Mouse (Mus musculus) liver, adult 2 months (tissue): ENCODE data around the gene Nemp1. TPM values are rescaled to one million over a fixed set of nuclear protein-coding genes. Genes with fewer than 3 reads are reported as not detected.

ENCODE experiments used
- DNase-seq: peaks from one replicate; pipeline ENCODE4 v3.0.0-alpha.2; 2011; ENCODE audit warnings: low read depth, low spot score; ENCODE audit errors: extremely low read depth
- H3K27ac ChIP-seq: fragments of 200-500 bp; replicated peaks from 2 replicates; pipeline ENCODE4 v1.5.1; 2012; ENCODE audit warnings: low read depth, mild to moderate bottlenecking, control low read depth, inconsistent platforms, low read length; ENCODE audit not compliant: insufficient read depth
- H3K27me3 ChIP-seq: fragments of 200-500 bp; 2 replicates; pipeline ENCODE4 v1.6.1; 2012; ENCODE audit warnings: mild to moderate bottlenecking, moderate library complexity, low read length, inconsistent platforms; ENCODE audit not compliant: control insufficient read depth, insufficient read depth
- H3K36me3 ChIP-seq: fragments of 200-500 bp; 2 replicates; pipeline ENCODE4 v1.6.1; 2012; ENCODE audit warnings: low read length, inconsistent platforms; ENCODE audit not compliant: control insufficient read depth, insufficient read depth
- H3K4me1 ChIP-seq: fragments of 200-500 bp; 2 replicates; pipeline ENCODE4 v1.6.1; 2011; ENCODE audit warnings: low read length; ENCODE audit not compliant: control insufficient read depth, insufficient read depth
- H3K4me3 ChIP-seq: fragments of 200-500 bp; 2 replicates; pipeline ENCODE4 v1.5.1; 2011; ENCODE audit warnings: low read depth, mild to moderate bottlenecking, control low read depth, low read length, moderate library complexity; ENCODE audit not compliant: insufficient read depth
- H3K79me2 ChIP-seq: fragments of 200-500 bp; 2 replicates; pipeline ENCODE4 v1.6.1; 2012; ENCODE audit warnings: inconsistent platforms, mild to moderate bottlenecking, low read length, moderate library complexity; ENCODE audit not compliant: control insufficient read depth, insufficient read depth
- H3K9ac ChIP-seq: fragments of 200-500 bp; 2 replicates; pipeline ENCODE4 v1.6.1; 2012; ENCODE audit warnings: low read depth, mild to moderate bottlenecking, control low read depth, inconsistent platforms, low read length
- CTCF ChIP-seq: fragments of 200-500 bp; IDR thresholded peaks from 2 replicates; pipeline ENCODE4 v1.5.1; 2011; ENCODE audit warnings: low read depth, low read length, control low read depth
- POLR2A ChIP-seq: fragments of 200-500 bp; IDR thresholded peaks from 2 replicates; pipeline ENCODE4 v1.6.1; 2011; ENCODE audit warnings: low read length, control low read depth; ENCODE audit not compliant: insufficient read depth; ENCODE audit errors: extremely low read depth
- WGBS: fragments of 180-500 bp; shearing (Covaris S2); methylation state at CpG from one replicate; pipeline ENCODE4 v1.1.7; 2018; 5-methylcytosine and 5-hydroxymethylcytosine counted together
- polyA plus RNA-seq: library from polyadenylated mRNA; depleted of rRNA; stranded (reverse); fragments of >200 nt; gene quantifications from 2 replicates; pipeline ENCODE4 v1.2.3, GENCODE M21; 2012
- total RNA-seq: library from RNA; depleted of rRNA; stranded (reverse); fragments of >200 nt; gene quantifications from 2 replicates; pipeline ENCODE4 v1.2.3, GENCODE M21; 2014

The Nemp1 gene
- total and polyA plus RNA-seq, 2 experiments = 2.0 to 5.5 TPM

DNA sequence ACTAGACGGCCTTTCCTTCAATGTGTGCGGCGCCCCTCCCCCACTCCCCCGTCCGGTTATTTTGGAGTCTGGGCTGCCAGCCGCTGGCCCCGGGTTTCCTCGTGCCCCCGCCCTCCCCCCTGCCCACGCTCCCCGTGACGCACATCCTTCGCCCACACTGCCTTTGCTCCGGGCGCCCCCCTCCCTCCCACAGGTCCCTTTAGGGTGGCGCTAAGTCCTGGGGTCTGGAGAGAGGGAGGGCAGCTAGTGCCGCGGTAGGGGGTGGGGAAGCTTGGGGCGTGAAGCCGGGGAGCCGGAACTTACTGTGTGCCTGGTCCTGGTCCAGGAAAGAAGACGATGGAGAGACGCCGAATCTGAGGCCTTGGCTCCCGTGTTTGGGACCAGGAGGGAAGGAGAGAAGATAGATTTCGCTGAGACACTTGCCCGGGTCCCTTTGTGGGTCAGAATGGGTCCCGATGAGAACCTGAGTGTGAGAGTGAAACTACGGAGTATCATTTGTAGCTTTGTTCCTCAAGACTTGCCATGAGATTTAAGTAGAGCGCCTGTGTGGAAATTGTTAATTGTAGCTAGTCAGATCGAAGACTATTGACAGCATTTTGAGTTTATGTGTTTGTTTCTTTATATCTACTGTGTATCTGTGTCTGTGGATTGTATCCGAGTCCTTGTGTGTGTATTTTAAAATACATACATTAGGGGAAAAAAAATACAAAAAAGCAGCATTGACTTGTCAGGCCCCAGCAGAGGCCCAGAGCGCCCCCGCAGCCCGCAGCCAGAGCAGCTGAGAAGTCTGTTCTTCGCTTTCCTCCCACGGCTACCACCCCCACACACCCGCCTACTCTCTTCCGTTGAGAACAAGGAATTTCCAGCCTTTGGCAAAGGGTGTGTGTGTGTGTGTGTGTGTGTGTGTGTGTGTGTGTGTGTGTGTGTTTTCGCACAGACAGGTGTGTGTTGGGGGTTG, 1.7 kb downstream of the Nemp1 start, which contains the start of gene Nab2:
Nab2 (minus strand) TSS at position 476 of the 958 bp plus-strand sequence.
- TF ChIP-seq POLR2A = no peak
- no peak for TF ChIP-seq CTCF
- H3K36me3 ChIP-seq = peaks cover 2% of the 10 kb centered on the region; the same call in 1 of the 2 replicates
- peak within 1 kb of the TSS; percentile 94 for H3K27ac ChIP-seq
- H3K4me1 ChIP-seq = peaks cover 11% of the 10 kb centered on the region
- peaks cover 9% of the 10 kb centered on the region; the same call in 1 of the 2 replicates for H3K79me2 ChIP-seq
- peak within 1 kb of the TSS; percentile 91 for H3K9ac ChIP-seq
- peak within 1 kb of the TSS; percentile 86 for H3K4me3 ChIP-seq
- DNase-seq = peak; percentile 51
- no peaks in the 10 kb centered on the region for H3K27me3 ChIP-seq
- 5% methylated on average over 40 of the region's 40 CpGs for WGBS

GRCm38 (mm10) chr10:127669170-127669569, 2.5 kb downstream of the Nemp1 start:
- Histone ChIP-seq H3K9ac (no peak overlapping the region), H3K4me1 (peaks cover 11% of the 10 kb centered on the region), H3K79me2 (peaks cover 9% of the 10 kb centered on the region; the same call in 1 of the 2 replicates), H3K27ac (0 out of 2 replicates have a peak overlapping the region, but pooled peaks have one; percentile 94), H3K36me3 (no peaks in the 10 kb centered on the region), H3K4me3 (no peak overlapping the region), H3K27me3 (no peaks in the 10 kb centered on the region)
- TF ChIP-seq POLR2A (no peak), CTCF (no peak)
- 51% methylated on average over 7 of the region's 7 CpGs for WGBS
- DNase-seq = no peak

GRCm38 (mm10) chr10:127670185-127670584, 3.5 kb downstream of the Nemp1 start:
- DNase-seq = no peak
- no peaks in the 10 kb centered on the region for H3K36me3 ChIP-seq
- WGBS = 84% methylated on average over 2 of the region's 2 CpGs
- no peak for TF ChIP-seq POLR2A
- no peak for TF ChIP-seq CTCF
- peaks cover 7% of the 10 kb centered on the region for H3K4me1 ChIP-seq
- peaks cover 3% of the 10 kb centered on the region; the same call in 1 of the 2 replicates for H3K79me2 ChIP-seq
- H3K4me3 ChIP-seq = no peak overlapping the region
- no peak overlapping the region for H3K27ac ChIP-seq
- no peaks in the 10 kb centered on the region for H3K27me3 ChIP-seq
- no peak overlapping the region for H3K9ac ChIP-seq

- no peak overlapping the region for H3K9ac ChIP-seq
- no peak overlapping the region for H3K27ac ChIP-seq
- 49% methylated on average over 2 of the region's 2 CpGs for WGBS
- no peaks in the 10 kb centered on the region for H3K79me2 ChIP-seq
- no peak overlapping the region for H3K4me3 ChIP-seq
- H3K27me3 ChIP-seq = no peaks in the 10 kb centered on the region
- H3K4me1 ChIP-seq = peaks cover 2% of the 10 kb centered on the region; the same call in 1 of the 2 replicates
- H3K36me3 ChIP-seq = no peaks in the 10 kb centered on the region
- no peak for TF ChIP-seq POLR2A
- peak; percentile 76 for TF ChIP-seq CTCF
- DNase-seq = peak; percentile 26
Observed at GRCm38 (mm10) chr10:127671276-127671675, 4.6 kb downstream of the Nemp1 start.

DNA sequence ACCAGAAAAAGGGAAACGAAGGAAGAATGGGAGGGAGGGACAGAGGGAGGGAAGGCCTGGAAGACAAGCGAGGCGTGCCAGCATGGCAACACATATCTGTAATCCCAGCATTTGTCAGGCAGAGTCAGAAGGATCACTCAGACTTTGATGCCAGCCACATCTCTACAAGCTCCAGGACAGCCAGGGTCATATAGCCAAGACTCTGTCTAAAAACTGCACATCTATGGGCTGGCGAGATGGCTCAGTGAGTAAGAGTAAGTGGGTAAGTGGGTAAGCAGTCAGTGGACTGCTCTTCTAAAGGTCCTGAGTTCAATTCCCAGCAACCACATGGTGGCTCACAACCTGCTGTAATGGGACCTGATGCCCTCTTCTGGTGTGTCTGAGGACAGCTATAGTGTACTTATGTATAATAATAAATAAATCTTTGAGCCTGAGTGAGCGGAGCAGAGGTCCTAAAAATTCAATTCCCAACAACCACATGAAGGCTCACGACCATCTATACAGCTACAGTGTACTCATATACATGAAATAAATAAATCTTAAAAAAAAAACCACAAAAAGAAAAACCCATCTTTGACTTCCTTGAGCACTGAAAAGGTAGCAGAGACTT, 7.5 kb downstream of the Nemp1 start:
- TF ChIP-seq CTCF (no peak), POLR2A (no peak)
- peaks cover 7% of the 10 kb centered on the region for H3K4me1 ChIP-seq

More for the DNA sequence above, 7.5 kb downstream of the Nemp1 start:
- H3K36me3 ChIP-seq = no peaks in the 10 kb centered on the region
- H3K9ac ChIP-seq = no peak overlapping the region
- 93% methylated on average over 6 of the region's 6 CpGs for WGBS
- H3K27me3 ChIP-seq = no peaks in the 10 kb centered on the region
- H3K4me3 ChIP-seq = no peak overlapping the region
- no peaks in the 10 kb centered on the region for H3K79me2 ChIP-seq
- H3K27ac ChIP-seq = no peak overlapping the region
- DNase-seq = no peak
